Mouse (Mus musculus) myocyte (in vitro differentiated cells): ENCODE measurements around the gene Gria3. TPM values are rescaled to one million over a fixed set of nuclear protein-coding genes. Genes with fewer than 3 reads are reported as not detected.

ENCODE experiments used
- H3K27me3 ChIP-seq: one replicate; pipeline ENCODE4 v1.6.1; 2011; ENCODE audit not compliant: control insufficient read depth, insufficient read depth, insufficient read length
- H3K36me3 ChIP-seq: one replicate; pipeline ENCODE4 v1.6.1; 2011; ENCODE audit not compliant: control insufficient read depth, insufficient read depth
- H3K4me2 ChIP-seq: one replicate; pipeline ENCODE4 v1.6.1; 2011; ENCODE audit warnings: low read depth, control low read depth
- H3K4me3 ChIP-seq: one replicate; pipeline ENCODE4 v1.5.1; 2011; ENCODE audit warnings: mild to moderate bottlenecking, control low read depth, moderate library complexity
- H3K79me2 ChIP-seq: one replicate; pipeline ENCODE4 v1.6.1; 2011; ENCODE audit not compliant: control insufficient read depth, insufficient read depth
- H3ac ChIP-seq: one replicate; pipeline ENCODE4 v1.6.1; 2011; ENCODE audit not compliant: control insufficient read depth, insufficient read length
- CEBPB ChIP-seq: IDR thresholded peaks from 2 replicates; pipeline ENCODE4 v1.6.1; 2011; ENCODE audit warnings: mild to moderate bottlenecking, moderate library complexity; ENCODE audit not compliant: poor library complexity, insufficient read depth, severe bottlenecking
- E2F4 ChIP-seq: IDR thresholded peaks from one replicate; pipeline ENCODE4 v1.6.1; 2011; ENCODE audit warnings: mild to moderate bottlenecking, control low read depth, moderate library complexity; ENCODE audit not compliant: insufficient read depth
- MAX ChIP-seq: IDR thresholded peaks from one replicate; pipeline ENCODE4 v1.6.1; 2011; ENCODE audit warnings: low read depth, mild to moderate bottlenecking, control low read depth
- MYOD1 ChIP-seq, 3 experiments: IDR thresholded peaks; one replicate each; pipeline ENCODE4 v1.6.1; 2011; ENCODE audit warnings: control low read depth in 2 of 3, low read depth in 2 of 3, mild to moderate bottlenecking in 2 of 3, moderate library complexity in 1 of 3; ENCODE audit not compliant: insufficient read length in 2 of 3, control insufficient read depth in 1 of 3
- MYOG ChIP-seq, 3 experiments: IDR thresholded peaks; one replicate each; pipeline ENCODE4 v1.6.1; 2011; ENCODE audit warnings: control low read depth in 2 of 3, low read depth in 2 of 3, mild to moderate bottlenecking in 2 of 3; ENCODE audit not compliant: insufficient read length in 2 of 3, control insufficient read depth in 1 of 3, insufficient read depth in 1 of 3
- POLR2A ChIP-seq: IDR thresholded peaks from one replicate; pipeline ENCODE4 v1.6.1; 2011; ENCODE audit warnings: low read depth, mild to moderate bottlenecking, control low read depth, moderate library complexity; ENCODE audit not compliant: insufficient read length
- POLR2AphosphoS2 ChIP-seq: IDR thresholded peaks from one replicate; pipeline ENCODE4 v1.6.1; 2011; ENCODE audit warnings: low read depth, control low read depth; ENCODE audit not compliant: insufficient read length
- REST ChIP-seq: IDR thresholded peaks from one replicate; pipeline ENCODE4 v1.6.1; 2011; ENCODE audit warnings: mild to moderate bottlenecking, control low read depth, moderate library complexity; ENCODE audit not compliant: insufficient read depth, insufficient read length
- SRF ChIP-seq: IDR thresholded peaks from one replicate; pipeline ENCODE4 v1.6.1; 2011; ENCODE audit warnings: low read depth; ENCODE audit not compliant: control insufficient read depth, insufficient read length
- TCF12 ChIP-seq: IDR thresholded peaks from one replicate; pipeline ENCODE4 v1.6.1; 2011; ENCODE audit warnings: mild to moderate bottlenecking, control low read depth; ENCODE audit not compliant: poor library complexity, insufficient read depth, severe bottlenecking
- TCF3 ChIP-seq: IDR thresholded peaks from one replicate; pipeline ENCODE4 v1.6.1; 2011; ENCODE audit warnings: low read depth, control low read depth; ENCODE audit not compliant: insufficient read length
- USF1 ChIP-seq: IDR thresholded peaks from one replicate; pipeline ENCODE4 v1.6.1; 2011; ENCODE audit warnings: low read depth, mild to moderate bottlenecking, control low read depth, moderate library complexity
- polyA plus RNA-seq: library from polyadenylated mRNA; unstranded; fragments of >200 nt; fragmentation: generic; extraction: Trizol; gene quantifications from one replicate; pipeline ENCODE4 v1.2.1, GENCODE M21; 2012; ENCODE audit warnings: missing spikeins

Gria3 gene
- polyA plus RNA-seq, 1 experiment = 0.01 TPM

- Histone ChIP-seq H3K36me3 (no peaks in the 10 kb centered on the region), H3K79me2 (no peaks in the 10 kb centered on the region), H3K4me3 (no peak overlapping the region), H3ac (no peak overlapping the region), H3K27me3 (no peaks in the 10 kb centered on the region), H3K4me2 (no peak overlapping the region)
- no peak for TF ChIP-seq USF1
- TF ChIP-seq TCF12 = no peak
- TF ChIP-seq POLR2A = no peak
- TF ChIP-seq TCF3 = no peak
- no peak for TF ChIP-seq CEBPB
- no peak for TF ChIP-seq MYOG (IDR thresholded peaks at IDR 0.05; ENCODE audit: control insufficient read depth in 1 of 3, insufficient read depth in 1 of 3, insufficient read length in 2 of 3, low read depth in 2 of 3)
- TF ChIP-seq E2F4 = no peak
- no peak for TF ChIP-seq REST
- no peak for TF ChIP-seq MAX
- no peak for TF ChIP-seq MYOD1 (IDR thresholded peaks at IDR 0.05; ENCODE audit: control insufficient read depth in 1 of 3, insufficient read length in 2 of 3, low read depth in 2 of 3)
- no peak for TF ChIP-seq SRF
Measured at GRCm38 (mm10) chrX:41644954-41645353, 244.3 kb downstream of the Gria3 start.

GRCm38 (mm10) chrX:41657791-41658190, 257.1 kb downstream of the Gria3 start:
- Histone ChIP-seq H3K27me3 (no peaks in the 10 kb centered on the region), H3ac (no peak overlapping the region), H3K36me3 (no peaks in the 10 kb centered on the region), H3K4me3 (no peak overlapping the region), H3K79me2 (no peaks in the 10 kb centered on the region), H3K4me2 (no peak overlapping the region)
- no peak for TF ChIP-seq REST
- TF ChIP-seq POLR2AphosphoS2 = no peak
- TF ChIP-seq MYOG (IDR thresholded peaks at IDR 0.05; ENCODE audit: control insufficient read depth in 1 of 3, insufficient read depth in 1 of 3, insufficient read length in 2 of 3, low read depth in 2 of 3) = no peak
- TF ChIP-seq MYOD1 (IDR thresholded peaks at IDR 0.05; ENCODE audit: control insufficient read depth in 1 of 3, insufficient read length in 2 of 3, low read depth in 2 of 3) = no peak
- no peak for TF ChIP-seq USF1
- no peak for TF ChIP-seq POLR2A
- no peak for TF ChIP-seq CEBPB
- no peak for TF ChIP-seq E2F4
- TF ChIP-seq SRF = no peak
- no peak for TF ChIP-seq TCF3
- TF ChIP-seq MAX = no peak
- TF ChIP-seq TCF12 = no peak

GRCm38 (mm10) chrX:41688869-41689268, 288.2 kb downstream of the Gria3 start:
- Histone ChIP-seq H3K27me3 (no peaks in the 10 kb centered on the region), H3ac (no peak overlapping the region), H3K36me3 (no peaks in the 10 kb centered on the region), H3K4me3 (no peak overlapping the region), H3K4me2 (no peak overlapping the region), H3K79me2 (no peaks in the 10 kb centered on the region)
- TF ChIP-seq MAX (no peak), MYOG (IDR thresholded peaks at IDR 0.05; ENCODE audit: control insufficient read depth in 1 of 3, insufficient read depth in 1 of 3, insufficient read length in 2 of 3, low read depth in 2 of 3) (no peak), SRF (no peak), POLR2AphosphoS2 (no peak)

- Histone ChIP-seq H3K4me3 (no peak overlapping the region), H3ac (no peak overlapping the region), H3K79me2 (no peaks in the 10 kb centered on the region), H3K36me3 (no peaks in the 10 kb centered on the region), H3K4me2 (no peak overlapping the region), H3K27me3 (no peaks in the 10 kb centered on the region)
- no peak for TF ChIP-seq SRF
- no peak for TF ChIP-seq CEBPB
- no peak for TF ChIP-seq TCF3
- TF ChIP-seq REST = no peak
- TF ChIP-seq TCF12 = no peak
- no peak for TF ChIP-seq POLR2AphosphoS2
- TF ChIP-seq MYOG (IDR thresholded peaks at IDR 0.05; ENCODE audit: control insufficient read depth in 1 of 3, insufficient read depth in 1 of 3, insufficient read length in 2 of 3, low read depth in 2 of 3) = no peak
- TF ChIP-seq MAX = no peak
- TF ChIP-seq E2F4 = no peak
- TF ChIP-seq USF1 = no peak
- no peak for TF ChIP-seq MYOD1 (IDR thresholded peaks at IDR 0.05; ENCODE audit: control insufficient read depth in 1 of 3, insufficient read length in 2 of 3, low read depth in 2 of 3)
- no peak for TF ChIP-seq POLR2A
Measured at GRCm38 (mm10) chrX:41692076-41692475, 291.4 kb downstream of the Gria3 start.
